Mouse (Mus musculus) liver, embryonic 16.5 days (tissue): ENCODE results near the gene Afdn. TPM values are rescaled to one million over a fixed set of nuclear protein-coding genes. Genes with fewer than 3 reads are reported as not detected.

Source experiments
- ATAC-seq: fragments of 200-750 bp; cut with Nextera tagmentation; 2 replicates; pipeline ENCODE4 v1.8.0; 2017; ENCODE audit warnings: low read depth, mild to moderate bottlenecking, moderate number of reproducible peaks, moderate library complexity
- H3K27ac ChIP-seq: fragments of 300-500 bp; sonication (generic); 2 replicates; pipeline ENCODE4 v1.5.1; 2014; ENCODE audit warnings: mild to moderate bottlenecking, low read length
- H3K27me3 ChIP-seq: fragments of 300-500 bp; sonication (generic); 2 replicates; pipeline ENCODE4 v1.6.1; 2014; ENCODE audit warnings: low read depth, low read length, mixed read lengths; ENCODE audit not compliant: control insufficient read depth, insufficient read depth
- H3K36me3 ChIP-seq: fragments of 300-500 bp; sonication (generic); 2 replicates; pipeline ENCODE4 v1.6.1; 2014; ENCODE audit warnings: mild to moderate bottlenecking; ENCODE audit not compliant: control insufficient read depth, insufficient read depth
- H3K4me1 ChIP-seq: fragments of 300-500 bp; sonication (generic); 2 replicates; pipeline ENCODE4 v1.6.1; 2014; ENCODE audit warnings: low read depth, low read length, mixed read lengths; ENCODE audit not compliant: control insufficient read depth
- H3K4me2 ChIP-seq: fragments of 300-500 bp; sonication (generic); 2 replicates; pipeline ENCODE4 v1.6.1; 2014; ENCODE audit warnings: low read depth, low read length, mixed read lengths
- H3K4me3 ChIP-seq: fragments of 300-500 bp; sonication (generic); 2 replicates; pipeline ENCODE4 v1.5.1; 2014; ENCODE audit warnings: low read depth, mild to moderate bottlenecking, low read length
- H3K9ac ChIP-seq: fragments of 300-500 bp; sonication (generic); 2 replicates; pipeline ENCODE4 v1.6.1; 2014; ENCODE audit warnings: low read depth, low read length
- H3K9me3 ChIP-seq: fragments of 300-500 bp; sonication (generic); replicated peaks from 2 replicates; pipeline ENCODE4 v1.6.1; 2016; ENCODE audit warnings: low read length; ENCODE audit not compliant: control insufficient read depth
- WGBS: fragments of 180-500 bp; shearing (Covaris S2); extraction: QIAGEN DNeasy Blood & Tissue Kit; methylation state at CpG from one replicate; pipeline ENCODE4 v1.1.7; 2014; ENCODE audit not compliant: insufficient replicate concordance; 5-methylcytosine and 5-hydroxymethylcytosine counted together
- polyA plus RNA-seq: library from polyadenylated mRNA; unstranded; fragments of >200 nt; fragmentation: Nextera tagmentation; extraction: Ambion mirVana; gene quantifications from 2 replicates; pipeline ENCODE4 v1.2.1, GENCODE M21; 2015

The Afdn gene
- polyA plus RNA-seq, 1 experiment from 2014 or later: 8.6 TPM

DNA sequence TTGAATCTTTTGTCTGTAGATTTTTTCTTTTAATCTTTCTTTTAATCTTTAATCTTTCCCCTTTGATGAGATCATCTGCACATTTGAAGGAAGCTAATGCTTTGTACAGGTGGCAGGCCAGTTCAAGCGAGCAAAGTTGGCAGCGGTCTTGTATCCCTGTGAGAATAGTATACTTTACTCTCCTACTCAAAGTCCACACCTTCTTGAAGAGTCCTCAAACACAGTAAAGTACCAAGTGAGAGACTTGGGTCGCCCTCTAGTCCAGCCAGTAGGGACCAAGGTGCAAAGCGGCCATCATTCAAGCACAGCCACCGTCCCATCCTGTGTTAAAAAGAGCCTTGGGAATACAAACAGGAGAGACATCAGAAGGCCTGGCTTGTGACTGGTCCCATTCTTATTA is 25.3 kb upstream of the Afdn start:
- Histone ChIP-seq H3K9ac (no peak overlapping the region), H3K36me3 (no peaks in the 10 kb centered on the region), H3K27ac (no peak overlapping the region), H3K4me2 (no peak overlapping the region), H3K4me3 (no peak overlapping the region), H3K27me3 (no peaks in the 10 kb centered on the region), H3K4me1 (no peaks in the 10 kb centered on the region), H3K9me3 (no peaks in the 10 kb centered on the region)
- no peak for ATAC-seq
- 63% methylated on average over 5 of the region's 5 CpGs for WGBS

DNA sequence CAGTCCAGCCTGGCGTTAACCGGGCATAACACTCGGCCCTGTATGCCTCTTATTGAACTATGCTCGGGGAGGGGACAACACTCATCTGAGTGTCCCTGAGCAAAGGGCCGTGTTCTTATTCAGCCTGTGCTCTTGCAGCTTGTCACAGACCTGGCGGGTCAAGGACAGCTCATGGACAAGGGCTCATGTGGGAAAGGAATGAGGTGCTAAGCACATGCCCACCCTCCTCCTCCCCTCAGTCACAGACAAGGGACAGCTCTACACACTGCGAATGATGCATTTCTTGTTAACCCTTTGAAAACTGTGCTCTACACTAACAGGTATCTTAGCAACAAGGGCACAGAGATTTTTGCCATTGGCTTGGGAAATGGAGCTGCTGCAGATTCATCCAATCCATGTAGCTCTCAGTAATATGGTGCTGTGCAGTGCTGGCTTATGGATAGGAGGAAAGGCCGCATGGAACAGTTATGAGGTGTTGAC is 24.5 kb upstream of the Afdn start:
- H3K4me2 ChIP-seq: no peak overlapping the region
- no peak overlapping the region for H3K4me3 ChIP-seq
- ATAC-seq: peak; percentile 41; the same call in 1 of the 2 replicates
- WGBS: 62% methylated on average over 8 of the region's 8 CpGs
- H3K9me3 ChIP-seq: no peaks in the 10 kb centered on the region
- no peak overlapping the region for H3K27ac ChIP-seq
- no peaks in the 10 kb centered on the region for H3K36me3 ChIP-seq
- H3K4me1 ChIP-seq: no peaks in the 10 kb centered on the region
- H3K27me3 ChIP-seq: no peaks in the 10 kb centered on the region
- H3K9ac ChIP-seq: no peak overlapping the region

DNA sequence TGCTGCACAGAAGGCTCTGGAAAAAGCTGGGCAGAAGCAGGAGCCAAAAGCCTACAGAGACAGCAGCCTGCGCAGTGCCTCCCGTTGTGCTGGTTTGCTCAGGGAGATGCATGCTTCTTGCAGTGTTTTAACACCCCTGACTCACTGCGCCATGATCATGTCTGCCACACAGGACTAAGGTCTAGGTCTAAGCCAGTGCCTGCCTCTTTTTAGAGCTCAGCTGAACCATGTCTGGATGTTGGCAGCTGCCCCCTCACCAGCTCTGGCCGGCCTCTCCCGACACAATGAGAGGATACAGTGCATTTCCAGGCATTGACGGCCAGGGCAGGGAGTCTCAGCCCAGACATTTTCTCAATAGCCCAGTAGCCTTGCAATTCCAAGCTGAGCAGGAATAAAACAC is 23.0 kb upstream of the Afdn start:
- Histone ChIP-seq H3K4me1 (no peaks in the 10 kb centered on the region), H3K4me2 (no peak overlapping the region), H3K27me3 (no peaks in the 10 kb centered on the region), H3K36me3 (no peaks in the 10 kb centered on the region), H3K9me3 (no peaks in the 10 kb centered on the region), H3K9ac (no peak overlapping the region), H3K27ac (no peak overlapping the region), H3K4me3 (no peak overlapping the region)
- 49% methylated on average over 6 of the region's 6 CpGs for WGBS
- no peak for ATAC-seq

DNA sequence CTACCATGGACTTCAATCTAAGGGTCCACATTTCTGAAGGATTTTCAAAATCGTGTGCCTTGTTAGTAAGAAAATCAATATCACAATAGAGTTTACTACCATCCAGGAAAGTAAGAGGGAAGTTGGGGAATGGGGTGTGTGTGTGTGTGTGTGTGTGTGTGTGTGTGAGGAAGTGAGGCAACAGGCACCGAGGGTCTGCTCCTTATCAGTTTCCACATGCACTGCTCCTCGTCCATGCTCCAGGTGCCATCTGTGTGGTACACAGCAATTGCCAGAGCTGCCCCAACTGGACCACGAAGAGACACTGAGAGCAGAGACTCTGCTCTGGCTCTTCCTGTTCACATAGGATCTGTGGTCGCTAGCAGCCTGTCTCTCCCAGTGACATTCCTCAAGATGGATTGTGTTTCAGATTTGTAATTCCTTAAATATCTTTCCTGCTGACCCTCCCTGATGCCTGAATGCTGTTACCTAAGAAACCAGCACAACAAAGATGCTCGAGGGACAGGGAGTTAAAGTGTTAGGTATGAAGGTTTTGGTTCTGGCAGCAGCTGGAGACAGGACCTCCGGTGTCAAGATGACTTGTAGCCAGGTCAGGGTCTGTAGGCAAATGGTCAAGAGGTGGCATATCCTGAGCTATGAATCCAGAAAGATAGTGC is 22.1 kb upstream of the Afdn start:
- ATAC-seq: no peak
- no peaks in the 10 kb centered on the region for H3K9me3 ChIP-seq
- no peak overlapping the region for H3K27ac ChIP-seq
- H3K27me3 ChIP-seq: no peaks in the 10 kb centered on the region
- H3K4me2 ChIP-seq: no peak overlapping the region
- no peaks in the 10 kb centered on the region for H3K4me1 ChIP-seq
- H3K9ac ChIP-seq: no peak overlapping the region
- H3K4me3 ChIP-seq: no peak overlapping the region
- no peaks in the 10 kb centered on the region for H3K36me3 ChIP-seq
- 17% methylated on average over 7 of the region's 7 CpGs for WGBS

DNA sequence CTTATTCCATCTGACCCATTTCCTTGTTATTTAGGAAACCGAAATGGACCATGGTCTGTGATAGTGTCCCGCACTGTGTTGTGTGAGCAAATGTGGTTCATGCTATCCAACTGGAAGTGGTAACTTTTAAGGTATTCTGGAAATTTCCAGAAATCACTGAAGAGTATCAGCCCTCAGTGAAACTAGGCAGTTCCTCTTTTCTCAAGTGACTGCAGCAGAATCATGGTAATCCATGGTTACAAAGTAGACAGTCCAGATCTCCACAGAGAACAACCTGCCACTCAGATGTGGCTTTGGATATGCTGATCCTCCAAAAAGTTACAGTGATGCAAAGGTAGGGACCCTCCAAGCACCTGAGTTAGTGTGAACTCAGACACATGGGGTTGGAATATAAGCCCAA is 21.4 kb upstream of the Afdn start:
- Histone ChIP-seq H3K27me3 (no peaks in the 10 kb centered on the region), H3K4me3 (no peak overlapping the region), H3K9ac (no peak overlapping the region), H3K4me1 (no peaks in the 10 kb centered on the region), H3K27ac (no peak overlapping the region), H3K4me2 (no peak overlapping the region), H3K9me3 (no peaks in the 10 kb centered on the region), H3K36me3 (no peaks in the 10 kb centered on the region)
- 73% methylated on average over 2 of the region's 2 CpGs for WGBS
- no peak for ATAC-seq

DNA sequence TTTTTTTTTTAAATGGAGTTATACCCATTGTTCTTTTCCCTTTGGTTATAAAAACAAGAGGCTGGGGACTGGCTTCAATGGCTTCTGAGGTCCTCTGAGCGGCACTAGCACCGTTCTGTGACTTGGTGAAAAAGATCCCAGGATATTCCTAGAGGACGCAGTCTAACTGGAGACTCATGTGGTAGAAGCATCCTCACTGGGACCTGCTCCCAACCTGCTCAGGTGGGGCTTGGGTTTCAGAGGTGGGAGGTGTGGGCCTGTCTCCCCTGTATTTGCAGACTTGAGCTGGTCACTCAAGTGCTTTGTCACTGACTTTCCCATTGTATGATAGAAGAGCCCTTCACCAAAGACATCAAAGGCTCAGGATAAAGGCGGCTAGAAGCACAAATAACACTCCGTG is 20.4 kb upstream of the Afdn start:
- ATAC-seq: no peak

DNA sequence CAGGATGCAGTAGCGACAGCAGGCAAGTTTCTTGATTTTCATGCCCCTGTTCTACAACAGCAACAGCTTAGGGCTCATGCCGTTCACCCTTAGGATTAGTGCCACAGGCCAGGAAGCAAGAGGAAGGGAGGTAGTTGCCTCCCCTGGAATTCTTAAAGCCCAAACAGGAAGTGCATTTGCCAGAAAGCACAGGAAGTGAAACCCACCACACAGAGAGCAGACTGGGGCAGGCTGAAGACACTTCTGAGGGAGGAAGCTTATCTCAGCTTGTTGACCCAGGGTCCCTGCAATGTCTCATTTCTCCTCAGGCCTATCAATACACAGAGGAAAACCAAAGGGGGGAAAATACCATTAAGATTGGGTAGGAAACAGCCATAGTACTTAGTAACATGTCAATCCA is 19.5 kb upstream of the Afdn start:
- WGBS: 17% methylated on average over 2 of the region's 2 CpGs
- Histone ChIP-seq H3K4me1 (no peaks in the 10 kb centered on the region), H3K9me3 (no peaks in the 10 kb centered on the region), H3K9ac (no peak overlapping the region), H3K27me3 (no peaks in the 10 kb centered on the region), H3K36me3 (no peaks in the 10 kb centered on the region), H3K4me3 (no peak overlapping the region), H3K4me2 (no peak overlapping the region), H3K27ac (no peak overlapping the region)
- no peak for ATAC-seq

More for the DNA sequence above, 20.4 kb upstream of the Afdn start:
- no peak overlapping the region for H3K4me2 ChIP-seq
- no peak overlapping the region for H3K27ac ChIP-seq
- H3K27me3 ChIP-seq: no peaks in the 10 kb centered on the region
- WGBS: 64% methylated on average over 5 of the region's 5 CpGs
- H3K36me3 ChIP-seq: no peaks in the 10 kb centered on the region
- H3K9me3 ChIP-seq: no peaks in the 10 kb centered on the region
- H3K9ac ChIP-seq: no peak overlapping the region
- H3K4me1 ChIP-seq: no peaks in the 10 kb centered on the region
- no peak overlapping the region for H3K4me3 ChIP-seq

DNA sequence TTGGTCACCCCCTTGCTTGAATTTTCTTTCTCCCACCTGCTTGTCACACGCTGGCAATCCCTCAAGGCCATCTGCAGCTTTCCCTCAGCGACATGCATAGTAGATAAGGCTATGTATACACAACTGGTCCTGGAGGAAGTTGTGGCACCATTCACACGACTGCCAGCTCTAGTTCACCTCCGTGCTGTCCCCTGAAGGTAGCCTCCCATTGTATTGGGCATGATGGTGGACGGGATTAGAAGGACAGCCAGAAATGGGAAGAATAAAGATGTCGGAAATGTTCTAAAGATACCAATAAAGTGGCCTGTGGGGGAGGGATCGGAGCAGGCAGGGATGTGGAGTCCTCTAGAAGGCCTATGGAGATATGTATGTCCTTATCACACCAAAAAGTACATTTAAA is 18.7 kb upstream of the Afdn start:
- WGBS: 23% methylated on average over 7 of the region's 7 CpGs
- no peaks in the 10 kb centered on the region for H3K36me3 ChIP-seq
- no peak overlapping the region for H3K4me3 ChIP-seq
- no peak overlapping the region for H3K4me2 ChIP-seq
- no peak for ATAC-seq
- H3K4me1 ChIP-seq: no peaks in the 10 kb centered on the region
- no peaks in the 10 kb centered on the region for H3K9me3 ChIP-seq
- no peak overlapping the region for H3K27ac ChIP-seq
- H3K9ac ChIP-seq: no peak overlapping the region
- H3K27me3 ChIP-seq: no peaks in the 10 kb centered on the region

DNA sequence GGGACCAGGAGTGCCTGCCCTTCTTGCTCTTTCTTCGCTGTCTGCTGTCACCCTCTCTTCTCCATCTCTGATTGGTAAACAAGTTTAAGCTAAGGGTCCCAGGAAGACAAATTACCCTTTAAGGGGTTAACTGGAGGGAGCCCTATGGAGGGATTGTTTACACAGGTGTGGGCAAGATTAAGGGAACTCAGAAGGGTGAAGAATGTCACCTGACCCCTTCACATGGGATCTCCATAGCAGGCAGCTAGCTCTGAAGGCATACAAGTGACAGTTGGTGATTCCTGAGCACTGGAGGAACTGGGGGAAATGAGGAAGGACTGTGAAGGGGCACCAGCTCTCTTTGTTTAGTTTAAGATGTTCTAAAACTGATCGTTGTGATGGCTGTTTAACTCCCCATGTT is 18.0 kb upstream of the Afdn start:
- ATAC-seq: no peak
- Histone ChIP-seq H3K4me3 (no peak overlapping the region), H3K27me3 (no peaks in the 10 kb centered on the region), H3K4me2 (no peak overlapping the region), H3K27ac (no peak overlapping the region), H3K9ac (no peak overlapping the region), H3K9me3 (no peaks in the 10 kb centered on the region), H3K4me1 (no peaks in the 10 kb centered on the region), H3K36me3 (no peaks in the 10 kb centered on the region)
- WGBS: 26% methylated on average over 2 of the region's 2 CpGs
